Mouse (Mus musculus) left cerebral cortex, adult 8-10 months (tissue): ENCODE results near the gene Prdm16. TPM values are rescaled to one million over a fixed set of nuclear protein-coding genes. Genes with fewer than 3 reads are reported as not detected.

Source experiments
- DNase-seq, 2 experiments: peaks; one replicate each; pipeline ENCODE4 v3.0.0; 2022; ENCODE audit warnings: low spot score in 2 of 2
- total RNA-seq, 4 experiments: library from RNA; stranded (reverse); gene quantifications; 2 replicates each; pipeline ENCODE4 v1.2.4; 2022

Prdm16 gene
- total RNA-seq, 4 experiments from 2014 or later: 9.1 to 11.7 (median 11.2) TPM

- DNase-seq: no peak
Measured at GRCm38 (mm10) chr4:154639591-154640442, 3.1 kb upstream of the Prdm16 start.

- DNase-seq: no peak
Measured at GRCm38 (mm10) chr4:154639126-154639525, 2.5 kb upstream of the Prdm16 start.

DNA sequence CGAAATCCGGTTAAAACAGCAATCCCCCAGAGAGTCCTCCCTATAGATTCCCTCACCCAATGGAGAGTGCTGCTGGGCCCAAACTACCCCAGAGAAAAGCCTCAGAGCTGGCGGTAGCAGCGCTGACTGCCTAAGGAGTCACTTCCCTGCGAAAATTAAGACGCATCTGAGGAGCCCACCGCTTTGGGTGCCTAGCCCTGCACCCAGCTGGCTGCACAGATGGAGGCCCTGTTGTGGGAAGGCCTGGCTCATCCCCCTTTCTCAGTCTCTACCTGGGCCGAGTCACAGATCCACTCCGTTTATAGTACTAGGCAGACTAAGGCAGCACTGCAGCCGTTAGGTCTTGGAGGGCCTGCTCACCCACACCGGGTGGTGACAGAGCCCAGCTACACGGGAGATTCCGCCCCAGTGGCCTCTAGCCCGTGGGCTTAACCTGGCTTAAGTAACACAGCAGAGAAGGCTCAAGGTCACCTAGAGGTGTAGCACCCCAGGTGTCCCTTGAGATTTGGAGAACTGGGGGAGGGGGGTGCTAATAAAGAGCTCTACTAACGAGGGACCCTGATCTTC is 1.7 kb upstream of the Prdm16 start:
- DNase-seq: no peak

- DNase-seq: no peak
Measured at GRCm38 (mm10) chr4:154637468-154638319, 1.0 kb upstream of the Prdm16 start.

DNA sequence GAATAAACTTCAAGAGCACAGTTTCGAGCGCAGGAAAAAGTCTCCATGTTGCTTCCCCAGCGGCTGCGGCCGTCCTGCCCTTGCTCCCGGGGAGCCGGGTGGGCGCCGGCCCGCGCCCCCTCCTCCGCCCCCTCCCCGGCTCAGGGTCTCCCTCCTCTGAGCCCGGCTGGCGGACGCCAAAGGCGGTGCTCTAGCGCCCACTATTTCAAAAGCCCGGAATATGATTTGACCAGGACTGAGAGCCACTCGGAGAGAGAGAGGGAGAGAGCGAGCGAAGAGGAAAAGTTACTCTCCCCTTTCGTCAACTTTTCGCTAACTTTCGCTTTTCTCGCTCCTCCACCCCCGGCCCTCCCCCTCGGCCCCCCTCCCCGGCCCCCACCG is 630 bp downstream of the Prdm16 start:
- DNase-seq: no peak

- DNase-seq: no peak
Measured at GRCm38 (mm10) chr4:154635241-154636052, 1.2 kb downstream of the Prdm16 start.

GRCm38 (mm10) chr4:154634470-154635240 is 2.0 kb downstream of the Prdm16 start:
- DNase-seq: no peak

- DNase-seq: no peak
Measured at GRCm38 (mm10) chr4:154634001-154634400, 2.7 kb downstream of the Prdm16 start.

DNA sequence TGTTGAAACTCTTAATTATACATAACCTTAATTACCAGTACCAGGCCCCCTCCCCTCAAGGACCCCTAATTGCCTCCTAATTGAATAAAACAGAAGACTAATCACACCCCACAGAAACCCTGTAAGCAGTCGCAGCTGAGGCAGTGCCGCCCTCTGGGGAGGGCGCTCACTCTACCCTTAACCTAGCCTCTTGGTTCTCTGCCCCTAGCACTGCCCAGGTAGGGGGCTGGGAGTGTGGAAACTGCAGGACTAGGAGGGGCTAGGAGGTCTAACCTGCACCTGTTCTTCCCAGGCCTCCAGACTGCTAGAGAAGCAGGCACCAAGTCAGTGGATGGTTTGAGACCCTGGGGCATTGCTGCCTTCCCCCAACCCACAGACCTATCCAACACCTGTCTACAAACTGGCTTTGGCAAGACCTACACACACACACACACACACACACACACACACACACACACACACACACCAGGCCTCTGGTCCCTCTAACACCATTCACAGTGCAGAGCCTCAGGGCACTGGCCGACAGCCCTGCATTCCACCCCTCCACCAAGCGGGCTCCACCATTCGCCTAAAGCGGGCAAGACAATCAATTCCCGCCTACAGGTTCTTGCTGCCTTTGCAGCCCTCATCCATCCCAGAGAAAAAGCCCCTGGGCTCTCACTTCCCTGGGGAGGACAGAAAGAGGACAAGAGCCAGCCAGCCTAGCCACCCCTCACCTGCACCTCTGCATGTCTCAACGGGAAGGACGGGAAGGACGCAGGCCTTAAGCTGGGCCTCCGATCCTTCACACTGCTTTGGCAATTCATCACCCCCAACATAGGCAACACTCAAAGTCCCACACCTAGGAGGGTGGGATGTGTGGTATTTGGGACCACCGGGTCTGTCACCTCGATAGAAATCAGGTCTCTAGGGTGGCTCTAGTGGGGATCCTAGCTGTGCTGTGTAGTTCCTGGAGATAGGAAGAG is 3.6 kb downstream of the Prdm16 start:
- DNase-seq: no peak

- DNase-seq: no peak
Measured at GRCm38 (mm10) chr4:154630763-154631162, 5.9 kb downstream of the Prdm16 start.

- DNase-seq: no peak
Measured at GRCm38 (mm10) chr4:154627419-154628142, 9.1 kb downstream of the Prdm16 start.

DNA sequence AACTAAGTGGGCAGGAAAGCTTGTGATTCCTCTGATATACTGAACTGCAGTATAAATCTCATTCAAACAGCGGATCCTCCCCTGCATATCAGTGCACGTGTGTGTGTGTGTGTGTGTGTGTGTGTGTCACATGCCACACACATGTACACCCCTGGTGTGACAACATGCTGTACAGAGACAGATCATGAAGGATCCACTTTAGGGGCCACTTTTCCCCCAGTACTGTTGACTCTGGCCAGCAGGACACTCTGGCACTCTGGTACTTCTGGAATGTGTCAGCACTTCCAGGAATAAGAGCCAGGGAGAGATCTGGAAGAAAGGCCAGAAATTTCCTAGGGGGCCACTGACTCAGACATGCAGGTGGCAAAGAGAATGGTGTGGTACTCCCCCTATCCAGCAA is 10.4 kb downstream of the Prdm16 start:
- DNase-seq: no peak

DNA sequence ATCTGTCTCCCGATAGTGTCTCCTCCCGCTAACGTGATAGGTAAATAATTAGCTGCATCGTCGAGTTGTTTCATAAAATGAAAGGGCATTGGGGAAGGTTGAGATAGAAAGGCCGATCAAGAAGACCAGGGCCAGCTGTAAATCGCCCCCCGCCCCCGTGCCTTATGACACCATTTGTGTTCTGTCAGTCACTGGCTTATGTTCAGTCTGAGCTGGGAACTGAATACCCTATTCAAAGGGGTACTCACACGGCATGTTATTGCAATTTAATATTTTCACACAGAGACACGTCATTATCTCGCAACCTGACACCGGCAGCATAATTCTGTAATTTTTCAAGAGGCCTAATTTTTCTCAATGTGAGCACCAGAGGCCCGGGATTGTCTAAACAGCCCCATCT is 11.0 kb downstream of the Prdm16 start:
- no peak for DNase-seq

DNA sequence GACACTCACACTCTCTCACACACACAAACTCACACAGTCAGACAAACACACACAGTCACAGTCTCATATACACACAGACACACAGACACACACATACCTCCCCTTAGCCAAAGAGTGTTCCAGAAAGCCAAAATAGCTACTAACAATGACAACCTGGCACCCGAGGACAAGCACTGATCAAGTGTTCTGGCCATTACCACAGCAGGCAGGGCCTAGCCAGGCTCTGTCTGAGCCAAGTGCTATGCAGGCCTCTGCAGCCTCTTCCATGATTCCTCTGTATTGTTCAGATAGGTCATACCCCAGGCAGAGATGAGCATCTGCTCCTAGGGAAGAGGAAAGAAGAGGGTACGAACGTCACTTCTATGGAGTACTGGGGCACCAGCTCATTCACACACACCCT is 13.4 kb downstream of the Prdm16 start:
- no peak for DNase-seq

DNA sequence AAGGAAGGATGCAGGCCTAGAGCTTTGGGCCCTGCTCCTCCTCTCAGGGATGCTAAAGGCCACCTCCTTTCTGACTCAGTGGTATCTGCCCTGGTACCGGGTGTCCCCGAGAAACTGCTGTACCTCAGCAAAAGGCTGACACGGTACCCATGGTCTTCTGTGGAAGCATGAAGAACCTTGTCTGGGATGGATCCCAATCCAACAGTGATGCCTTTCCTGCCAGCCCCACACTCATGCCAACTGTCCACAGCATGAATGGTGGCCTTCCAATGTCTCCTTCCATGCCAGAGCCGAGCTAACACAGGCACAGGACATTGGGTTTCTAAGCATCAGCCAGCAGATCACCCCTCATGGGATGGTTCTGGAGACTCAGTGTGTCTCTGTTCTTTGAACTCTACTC is 14.2 kb downstream of the Prdm16 start:
- DNase-seq: no peak

DNA sequence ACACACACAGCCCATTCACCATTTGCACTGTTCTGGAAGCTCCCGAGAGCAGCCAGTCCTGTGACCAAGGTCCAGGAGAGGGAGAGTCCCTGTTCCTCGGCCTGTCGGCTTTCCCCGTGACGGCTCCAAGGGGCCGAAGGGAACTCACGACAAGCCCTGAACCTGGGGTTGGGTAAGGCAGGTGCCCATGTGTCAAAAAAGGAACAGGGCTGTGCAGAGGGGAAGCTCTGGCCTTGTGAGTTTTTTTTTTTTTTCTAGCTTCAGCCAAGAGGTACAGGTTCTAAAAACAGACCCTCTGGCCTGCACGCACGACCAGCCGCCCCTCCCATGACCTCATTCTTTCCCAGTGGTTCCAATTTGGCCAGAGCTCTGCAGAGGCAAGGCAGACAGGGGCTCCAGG is 25.5 kb downstream of the Prdm16 start:
- DNase-seq: no peak

GRCm38 (mm10) chr4:154607724-154608123 is 28.9 kb downstream of the Prdm16 start:
- DNase-seq: no peak

- no peak for DNase-seq
Measured at GRCm38 (mm10) chr4:154604442-154604830, 32.2 kb downstream of the Prdm16 start.
